Mouse (Mus musculus) ES-Bruce4 (cell line): ENCODE results near the gene Fdx1.

Experiments
- CTCF ChIP-seq: IDR thresholded peaks from one replicate; pipeline ENCODE4 v1.8.1; 2011; ENCODE audit warnings: low read depth, low read length
- POLR2A ChIP-seq: IDR thresholded peaks from one replicate; pipeline ENCODE4 v1.8.1; 2011; ENCODE audit warnings: low read length; ENCODE audit not compliant: insufficient read depth

DNA sequence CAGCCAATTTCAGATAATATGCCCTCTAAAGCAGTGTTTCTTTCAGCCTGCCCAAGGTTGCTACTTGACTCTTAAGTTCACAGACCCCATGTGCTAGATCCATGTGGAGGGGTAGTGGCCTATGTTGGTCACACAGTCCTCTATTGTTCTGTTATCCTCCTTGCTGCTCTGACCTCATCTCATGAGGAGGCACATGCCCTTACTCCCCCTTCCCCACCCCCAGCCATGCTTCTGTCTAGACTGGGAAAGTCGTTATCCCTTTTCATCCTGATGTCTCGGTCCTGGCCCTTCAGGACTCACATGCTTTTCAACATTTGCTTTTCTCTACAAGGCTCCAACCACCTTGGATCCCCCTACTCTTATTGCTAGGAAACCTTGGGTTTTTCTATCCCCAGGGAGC lies 44.0 kb upstream of the Fdx1 start:
- no peak for TF ChIP-seq CTCF
- TF ChIP-seq POLR2A = no peak
